8 mouse cellular contexts compared by ENCODE assay signal in the genomic region with DNA sequence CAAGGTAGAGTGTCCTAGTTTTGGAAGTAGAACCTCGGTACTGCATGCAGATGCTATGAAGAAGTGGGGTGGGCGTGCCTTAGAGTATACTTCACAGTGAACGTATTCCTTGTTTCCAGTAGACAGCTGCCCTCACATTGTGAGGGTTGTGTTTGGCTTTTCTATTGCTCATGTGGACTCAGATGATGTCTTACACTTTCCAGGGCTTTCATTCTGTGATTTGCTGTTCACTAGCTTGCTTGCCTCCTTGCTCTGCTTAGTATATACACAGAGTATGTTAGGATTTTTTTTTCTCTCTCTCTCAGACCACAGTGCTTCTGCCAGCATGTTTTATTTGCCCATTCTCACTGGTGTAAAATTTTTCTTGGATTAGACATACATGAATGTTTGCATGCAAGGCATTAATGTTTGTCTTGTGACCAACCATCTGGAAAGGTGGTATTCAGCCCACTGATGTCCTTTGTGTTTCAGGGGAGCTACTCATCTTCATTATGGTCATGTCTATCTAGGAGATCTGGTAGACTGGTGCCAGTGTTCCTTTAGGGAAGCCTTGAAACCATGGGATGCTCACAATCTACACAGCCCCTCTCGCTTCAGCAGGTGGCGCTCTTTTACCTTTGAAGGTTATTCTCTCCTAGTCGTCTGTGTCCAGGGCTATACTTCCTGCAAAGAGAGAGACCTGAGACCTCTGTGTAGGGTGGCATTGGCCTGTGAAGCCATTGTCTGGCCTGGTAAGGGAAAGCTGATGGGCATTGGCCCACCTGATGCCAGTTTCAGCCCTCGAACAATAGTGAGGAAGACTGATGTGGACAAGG.
DNase-seq lines count a peak whose midpoint lies in the region; ATAC-seq and TF ChIP-seq lines count a peak whose summit lies in the region.

No protein-coding gene starts in this region.

- peak; percentile 84 for TF ChIP-seq CTCF in kidney, postnatal 0 days (IDR thresholded peaks at IDR 0.05; ENCODE audit: low read depth)
- peak; percentile 66 for TF ChIP-seq CTCF in liver, embryonic 14.5 days (IDR thresholded peaks at IDR 0.05; ENCODE audit: low read depth)

- H3K4me2 ChIP-seq in embryonic facial prominence, embryonic 11.5 days (ENCODE audit: low read depth, low read length): no peak overlapping the region
- no peak overlapping the region for H3K4me2 ChIP-seq in kidney, postnatal 0 days (ENCODE audit: low read length)
- H3K4me2 ChIP-seq in liver, embryonic 14.5 days (ENCODE audit: low read depth): no peak overlapping the region
- no peak overlapping the region for H3K4me2 ChIP-seq in neural tube, embryonic 13.5 days

- no peaks in the 10 kb centered on the region for H3K27me3 ChIP-seq in embryonic facial prominence, embryonic 11.5 days (ENCODE audit: control insufficient read depth, insufficient read depth, low read length)
- no peaks in the 10 kb centered on the region for H3K27me3 ChIP-seq in kidney, postnatal 0 days (ENCODE audit: insufficient read depth, low read length)
- H3K27me3 ChIP-seq in liver, embryonic 14.5 days (ENCODE audit: control insufficient read depth, insufficient read depth, low read length): no peaks in the 10 kb centered on the region
- no peaks in the 10 kb centered on the region for H3K27me3 ChIP-seq in neural tube, embryonic 13.5 days

- WGBS in embryonic facial prominence, embryonic 11.5 days: 41% methylated on average over 7 of the region's 7 CpGs
- 38% methylated on average over 7 of the region's 7 CpGs for WGBS in kidney, postnatal 0 days
- WGBS in liver, embryonic 14.5 days (ENCODE audit: insufficient replicate concordance): 42% methylated on average over 7 of the region's 7 CpGs
- WGBS in neural tube, embryonic 13.5 days: 44% methylated on average over 7 of the region's 7 CpGs

- H3K9me3 ChIP-seq in embryonic facial prominence, embryonic 11.5 days (replicated peaks; ENCODE audit: control insufficient read depth, low read length): no peaks in the 10 kb centered on the region
- no peaks in the 10 kb centered on the region for H3K9me3 ChIP-seq in kidney, postnatal 0 days (replicated peaks; ENCODE audit: low read length)
- H3K9me3 ChIP-seq in liver, embryonic 14.5 days (ENCODE audit: control insufficient read depth, low read length): no peaks in the 10 kb centered on the region
- no peaks in the 10 kb centered on the region for H3K9me3 ChIP-seq in neural tube, embryonic 13.5 days

- H3K4me1 ChIP-seq in embryonic facial prominence, embryonic 11.5 days (ENCODE audit: control insufficient read depth, insufficient read depth, low read length): no peaks in the 10 kb centered on the region
- H3K4me1 ChIP-seq in kidney, postnatal 0 days (replicated peaks; ENCODE audit: insufficient read depth, low read length): no peaks in the 10 kb centered on the region
- no peaks in the 10 kb centered on the region for H3K4me1 ChIP-seq in liver, embryonic 14.5 days (replicated peaks; ENCODE audit: control insufficient read depth in 2 of 2, insufficient read depth in 2 of 2, low read length in 1 of 2)
- H3K4me1 ChIP-seq in neural tube, embryonic 13.5 days (replicated peaks): peaks cover 3% of the 10 kb centered on the region; the same call in 1 of the 2 replicates

- H3K9ac ChIP-seq in embryonic facial prominence, embryonic 11.5 days (replicated peaks; ENCODE audit: low read length): no peak overlapping the region
- no peak overlapping the region for H3K9ac ChIP-seq in kidney, postnatal 0 days (ENCODE audit: low read depth, low read length)
- H3K9ac ChIP-seq in liver, embryonic 14.5 days (replicated peaks): no peak overlapping the region
- H3K9ac ChIP-seq in neural tube, embryonic 13.5 days: no peak overlapping the region

- ATAC-seq in embryonic facial prominence, embryonic 11.5 days (replicated peaks; ENCODE audit: insufficient number of reproducible peaks, low FRiP score, low TSS enrichment, low read depth): peak; percentile 81; the same call in 1 of the 2 replicates
- ATAC-seq in kidney, postnatal 0 days (replicated peaks; ENCODE audit: low FRiP score, low read depth): peak; percentile 83
- ATAC-seq in liver, embryonic 14.5 days (ENCODE audit: insufficient read depth): no peak
- ATAC-seq in neural tube, embryonic 13.5 days (ENCODE audit: low read depth): 0 out of 2 replicates have a peak, but pooled peaks have one; percentile 67

- TF ChIP-seq EP300 in liver, embryonic 14.5 days (IDR thresholded peaks at IDR 0.05; ENCODE audit: low read depth): no peak

- peak; percentile 28 to 30 for DNase-seq in B cell, adult 2 months
- DNase-seq in adrenal gland, postnatal 14 days: peak; percentile 85
- peak; percentile 85 for DNase-seq in embryonic facial prominence, embryonic 11.5 days (ENCODE audit: low spot score)
- peak; percentile 66 to 81 for DNase-seq in heart, adult 9 months (ENCODE audit: low spot score in 2 of 2)
- peak; percentile 92 for DNase-seq in kidney, postnatal 0 days (ENCODE audit: low spot score)
- peak in 1 of 3 experiments; percentile 2 for DNase-seq in liver, embryonic 14.5 days (ENCODE audit: low read depth in 3 of 3, low spot score in 3 of 3)
- DNase-seq in testis, postnatal 14 days (ENCODE audit: low spot score): peak; percentile 31

- no peak overlapping the region for H3K27ac ChIP-seq in embryonic facial prominence, embryonic 11.5 days (replicated peaks; ENCODE audit: low read depth, low read length)
- no peak overlapping the region for H3K27ac ChIP-seq in kidney, postnatal 0 days
- no peak overlapping the region for H3K27ac ChIP-seq in liver, embryonic 14.5 days
- H3K27ac ChIP-seq in neural tube, embryonic 13.5 days (replicated peaks): no peak overlapping the region

- H3K4me3 ChIP-seq in embryonic facial prominence, embryonic 11.5 days (ENCODE audit: low read depth, low read length): no peak overlapping the region
- H3K4me3 ChIP-seq in kidney, postnatal 0 days (replicated peaks; ENCODE audit: low read depth, low read length): no peak overlapping the region
- H3K4me3 ChIP-seq in liver, embryonic 14.5 days (ENCODE audit: insufficient read depth in 1 of 2, low read depth in 2 of 2, low read length in 2 of 2): no peak overlapping the region
- H3K4me3 ChIP-seq in neural tube, embryonic 13.5 days: no peak overlapping the region

- H3K36me3 ChIP-seq in embryonic facial prominence, embryonic 11.5 days (replicated peaks; ENCODE audit: control insufficient read depth, insufficient read depth, low read depth, low read length): no peaks in the 10 kb centered on the region
- no peaks in the 10 kb centered on the region for H3K36me3 ChIP-seq in kidney, postnatal 0 days (ENCODE audit: insufficient read depth, low read length)
- H3K36me3 ChIP-seq in liver, embryonic 14.5 days (replicated peaks; ENCODE audit: control insufficient read depth, insufficient read depth, low read depth): no peaks in the 10 kb centered on the region
- H3K36me3 ChIP-seq in neural tube, embryonic 13.5 days: no peaks in the 10 kb centered on the region
